Mouse (Mus musculus) heart, embryonic 11.5 days (tissue): ENCODE data around the gene Olfr548-ps1. TPM values are rescaled to one million over a fixed set of nuclear protein-coding genes. Genes with fewer than 3 reads are reported as not detected.
A peak's percentile ranks its signal among the peaks of the same experiment; 100 is the strongest.

Source experiments
- ATAC-seq: fragments of 200-750 bp; cut with Nextera tagmentation; replicated peaks from 2 replicates; pipeline ENCODE4 v1.8.0; 2017; ENCODE audit warnings: moderate library complexity; ENCODE audit not compliant: insufficient number of reproducible peaks, low FRiP score, low TSS enrichment
- H3K27ac ChIP-seq: fragments of 300-500 bp; sonication (generic); 2 replicates; pipeline ENCODE4 v1.5.1; 2014; ENCODE audit warnings: mild to moderate bottlenecking, low read depth, low read length
- H3K27me3 ChIP-seq: fragments of 300-500 bp; sonication (generic); 2 replicates; pipeline ENCODE4 v1.6.1; 2014; ENCODE audit warnings: mild to moderate bottlenecking, low read length, mixed read lengths; ENCODE audit not compliant: control insufficient read depth, insufficient read depth
- H3K36me3 ChIP-seq: fragments of 300-500 bp; sonication (generic); 2 replicates; pipeline ENCODE4 v1.6.1; 2014; ENCODE audit warnings: mild to moderate bottlenecking, low read length, moderate library complexity, mixed read lengths; ENCODE audit not compliant: control insufficient read depth, insufficient read depth
- H3K4me1 ChIP-seq: fragments of 300-500 bp; sonication (generic); 2 replicates; pipeline ENCODE4 v1.6.1; 2014; ENCODE audit warnings: low read length; ENCODE audit not compliant: control insufficient read depth, insufficient read depth
- H3K4me2 ChIP-seq: fragments of 300-500 bp; sonication (generic); 2 replicates; pipeline ENCODE4 v1.6.1; 2014; ENCODE audit warnings: mild to moderate bottlenecking, moderate library complexity
- H3K4me3 ChIP-seq: fragments of 300-500 bp; sonication (generic); 2 replicates; pipeline ENCODE4 v1.5.1; 2014; ENCODE audit warnings: low read depth, low read length
- H3K9ac ChIP-seq: fragments of 300-500 bp; sonication (generic); 2 replicates; pipeline ENCODE4 v1.6.1; 2014; ENCODE audit warnings: mild to moderate bottlenecking, low read depth, low read length, moderate library complexity
- H3K9me3 ChIP-seq: fragments of 300-500 bp; sonication (generic); replicated peaks from 2 replicates; pipeline ENCODE4 v1.6.1; 2016; ENCODE audit warnings: low read length; ENCODE audit not compliant: control insufficient read depth
- WGBS: fragments of 180-500 bp; shearing (Covaris S2); extraction: QIAGEN DNeasy Blood & Tissue Kit; methylation state at CpG from one replicate; pipeline ENCODE4 v1.1.7; 2014; ENCODE audit not compliant: insufficient replicate concordance; 5-methylcytosine and 5-hydroxymethylcytosine counted together
- polyA plus RNA-seq: library from polyadenylated mRNA; unstranded; fragments of >200 nt; fragmentation: Nextera tagmentation; extraction: Ambion mirVana; gene quantifications from 2 replicates; pipeline ENCODE4 v1.2.1, GENCODE M21; 2014

Olfr548-ps1 gene
- polyA plus RNA-seq, 1 experiment from 2014 or later, result not detected

GRCm38 (mm10) chr7:102553279-102553678 lies 12.6 kb downstream of the Olfr548-ps1 start:
- no peak overlapping the region for H3K4me3 ChIP-seq
- H3K9ac ChIP-seq, result no peak overlapping the region
- no peak overlapping the region for H3K4me2 ChIP-seq
- no peak for ATAC-seq
- H3K36me3 ChIP-seq, result no peaks in the 10 kb centered on the region
- H3K27me3 ChIP-seq, result no peaks in the 10 kb centered on the region
- H3K4me1 ChIP-seq, result no peaks in the 10 kb centered on the region
- H3K27ac ChIP-seq, result no peak overlapping the region
- 67% methylated on average over 3 of the region's 3 CpGs for WGBS
- H3K9me3 ChIP-seq, result no peaks in the 10 kb centered on the region

GRCm38 (mm10) chr7:102564999-102565997 lies 24.6 kb downstream of the Olfr548-ps1 start, which contains the start of gene Trim21:
Gene Trim21, minus strand, starts transcription at chr7:102565486.
- H3K4me1 ChIP-seq, result no peaks in the 10 kb centered on the region
- H3K36me3 ChIP-seq, result no peaks in the 10 kb centered on the region
- H3K9ac ChIP-seq, result peak within 1 kb of the TSS; percentile 77
- 21% methylated on average over 10 of the region's 10 CpGs for WGBS
- ATAC-seq, result peak; percentile 97
- H3K27me3 ChIP-seq, result no peaks in the 10 kb centered on the region
- H3K27ac ChIP-seq, result peak within 1 kb of the TSS; percentile 35; the same call in 1 of the 2 replicates
- H3K9me3 ChIP-seq, result no peaks in the 10 kb centered on the region
- H3K4me2 ChIP-seq, result peak within 1 kb of the TSS; percentile 87
- H3K4me3 ChIP-seq, result peak within 1 kb of the TSS; percentile 64

GRCm38 (mm10) chr7:102566219-102566618 lies 25.5 kb downstream of the Olfr548-ps1 start:
- Histone ChIP-seq H3K4me3 (no peak overlapping the region), H3K4me1 (no peaks in the 10 kb centered on the region), H3K9ac (no peak overlapping the region), H3K9me3 (no peaks in the 10 kb centered on the region), H3K36me3 (no peaks in the 10 kb centered on the region), H3K27ac (no peak overlapping the region), H3K4me2 (no peak overlapping the region), H3K27me3 (no peaks in the 10 kb centered on the region)
- WGBS, result 89% methylated on average over 4 of the region's 4 CpGs
- ATAC-seq, result no peak

DNA sequence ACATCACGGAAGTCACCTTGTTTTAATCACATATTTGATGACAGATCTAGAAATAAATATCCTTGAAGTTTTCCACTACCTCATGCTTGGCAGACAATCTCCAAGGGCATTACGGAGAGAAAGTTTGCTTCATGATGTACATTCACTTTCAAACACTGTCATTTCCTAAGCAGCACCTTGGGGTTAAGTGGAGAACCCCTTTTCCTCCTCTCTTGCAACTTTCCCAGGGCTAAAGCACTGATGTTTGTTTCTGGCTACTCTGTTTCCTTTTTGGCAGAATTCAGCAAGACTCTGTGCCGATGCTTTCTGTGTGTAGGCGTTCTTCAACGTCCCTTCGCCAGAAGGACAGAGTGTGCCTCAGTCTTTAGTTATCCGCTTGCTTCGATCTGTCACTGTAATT lies 30.4 kb downstream of the Olfr548-ps1 start, which contains the start of gene Olfr550:
Gene Olfr550, plus strand, starts transcription at position 301 of the 400 bp plus-strand sequence.
- no peak within 1 kb of the TSS for H3K4me2 ChIP-seq
- no peak within 1 kb of the TSS for H3K9ac ChIP-seq
- no peaks in the 10 kb centered on the region for H3K36me3 ChIP-seq
- WGBS, result 90% methylated on average over 8 of the region's 8 CpGs
- no peak within 1 kb of the TSS for H3K4me3 ChIP-seq
- no peaks in the 10 kb centered on the region for H3K9me3 ChIP-seq
- no peaks in the 10 kb centered on the region for H3K27me3 ChIP-seq
- ATAC-seq, result no peak
- H3K4me1 ChIP-seq, result no peaks in the 10 kb centered on the region
- H3K27ac ChIP-seq, result no peak within 1 kb of the TSS

DNA sequence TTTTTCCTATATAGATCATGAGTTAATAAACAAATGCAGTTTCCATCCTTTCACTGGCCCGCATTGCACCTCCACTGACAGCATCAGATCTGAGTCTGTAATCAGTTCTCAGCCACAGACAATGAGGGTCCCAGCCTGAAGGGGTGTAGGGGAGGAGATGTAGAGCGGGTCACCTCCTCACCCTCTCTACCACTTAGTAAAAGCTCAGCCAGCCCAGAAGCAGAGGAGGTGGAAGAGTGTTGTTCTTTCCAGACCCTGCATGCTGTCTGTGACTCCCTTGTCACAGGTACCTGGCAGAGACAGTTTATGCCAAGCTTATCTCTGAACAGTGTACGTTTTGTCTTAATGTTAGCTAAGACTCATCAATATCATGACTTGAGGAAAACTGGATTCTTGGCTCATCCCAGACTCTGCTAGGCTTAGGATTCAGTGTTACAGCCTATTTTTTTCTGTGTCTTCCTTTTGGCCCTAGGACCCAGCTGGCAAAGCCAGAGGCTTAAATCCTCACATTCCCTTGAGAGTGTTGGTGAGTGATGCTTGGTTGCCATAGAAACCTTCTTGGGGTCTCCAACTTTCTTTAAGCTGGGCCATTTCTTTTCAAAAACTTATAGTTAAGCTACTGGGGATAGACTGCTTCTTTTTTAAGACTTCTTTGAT lies 32.6 kb downstream of the Olfr548-ps1 start:
- Histone ChIP-seq H3K4me2 (no peak overlapping the region), H3K27me3 (no peaks in the 10 kb centered on the region), H3K9ac (no peak overlapping the region), H3K4me3 (no peak overlapping the region), H3K36me3 (no peaks in the 10 kb centered on the region), H3K27ac (no peak overlapping the region), H3K4me1 (no peaks in the 10 kb centered on the region), H3K9me3 (no peaks in the 10 kb centered on the region)
- WGBS, result 54% methylated on average over 3 of the region's 3 CpGs
- no peak for ATAC-seq

GRCm38 (mm10) chr7:102575998-102576397 lies 35.3 kb downstream of the Olfr548-ps1 start:
- H3K9ac ChIP-seq, result no peak overlapping the region
- H3K4me2 ChIP-seq, result no peak overlapping the region
- H3K4me3 ChIP-seq, result no peak overlapping the region
- ATAC-seq, result no peak
- 60% methylated on average over 6 of the region's 6 CpGs for WGBS
- no peaks in the 10 kb centered on the region for H3K36me3 ChIP-seq
- no peaks in the 10 kb centered on the region for H3K4me1 ChIP-seq
- H3K27ac ChIP-seq, result no peak overlapping the region
- H3K27me3 ChIP-seq, result no peaks in the 10 kb centered on the region
- no peaks in the 10 kb centered on the region for H3K9me3 ChIP-seq

DNA sequence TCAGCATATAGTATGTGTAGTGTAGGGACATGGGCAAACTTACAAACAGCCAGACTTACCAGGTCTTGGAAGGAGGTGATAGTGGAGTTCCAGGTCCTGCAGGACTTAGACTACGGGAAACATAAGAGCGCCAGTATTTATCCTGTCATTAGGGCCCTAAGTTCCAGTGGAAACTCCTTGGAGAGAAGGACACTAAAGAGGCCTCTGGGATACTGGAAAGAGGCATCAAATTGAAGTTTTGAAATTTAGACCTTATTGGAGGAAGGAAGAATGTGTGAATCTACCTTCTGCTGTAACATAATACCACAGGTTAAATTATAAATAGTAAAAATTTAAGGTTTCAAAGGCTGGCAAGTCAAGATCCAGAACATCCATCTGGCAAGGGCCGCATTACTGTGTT lies 51.1 kb downstream of the Olfr548-ps1 start, which contains the start of gene Olfr551:
Gene Olfr551, minus strand, starts transcription at position 101 of the 400 bp plus-strand sequence.
- Histone ChIP-seq H3K4me3 (no peak within 1 kb of the TSS), H3K27ac (no peak within 1 kb of the TSS), H3K9me3 (no peaks in the 10 kb centered on the region), H3K27me3 (no peaks in the 10 kb centered on the region), H3K9ac (no peak within 1 kb of the TSS), H3K4me2 (no peak within 1 kb of the TSS), H3K36me3 (no peaks in the 10 kb centered on the region), H3K4me1 (no peaks in the 10 kb centered on the region)
- no peak for ATAC-seq
- 86% methylated on average over 3 of the region's 3 CpGs for WGBS
